Mouse (Mus musculus): ENCODE measurements around the gene Wdr89. TPM values are rescaled to one million over a fixed set of nuclear protein-coding genes. Genes with fewer than 3 reads are reported as not detected.

Gene Wdr89
- total and polyA plus RNA-seq, 3 experiments = 11.3 to 22.6 (median 19.5) TPM

GRCm38 (mm10) chr12:75663646-75664515 lies 5.5 kb downstream of the Wdr89 start:
- no peak overlapping the region for H3K4me3 ChIP-seq (ENCODE audit: low read depth, low read length)
- no peaks in the 10 kb centered on the region for H3K9me3 ChIP-seq (replicated peaks)
- peaks cover 54% of the 10 kb centered on the region for H3K36me3 ChIP-seq (replicated peaks)
- DNase-seq (ENCODE audit: low spot score) = no peak
- TF ChIP-seq CTCF (IDR thresholded peaks at IDR 0.05; ENCODE audit: low read depth, low read length) (no peak), GATA2 (IDR thresholded peaks at IDR 0.05; ENCODE audit: borderline replicate concordance, low read depth, low read length) (no peak), POLR2AphosphoS5 (IDR thresholded peaks at IDR 0.05; ENCODE audit: insufficient replicate concordance, low read depth, low read length) (no peak), GATA1 (IDR thresholded peaks at IDR 0.05; ENCODE audit: borderline replicate concordance, low read length) (no peak), TAL1 (conservative IDR thresholded peaks at IDR 0.05; ENCODE audit: low read depth, low read length) (no peak)
- H3K27me3 ChIP-seq (ENCODE audit: insufficient read depth, low read length) = no peaks in the 10 kb centered on the region
- ATAC-seq (ENCODE audit: extremely low read depth, insufficient number of reproducible peaks, low FRiP score, poor library complexity, severe bottlenecking) = no peak
- H3K4me1 ChIP-seq (ENCODE audit: insufficient read depth, low read depth, low read length) = peaks cover 39% of the 10 kb centered on the region

DNA sequence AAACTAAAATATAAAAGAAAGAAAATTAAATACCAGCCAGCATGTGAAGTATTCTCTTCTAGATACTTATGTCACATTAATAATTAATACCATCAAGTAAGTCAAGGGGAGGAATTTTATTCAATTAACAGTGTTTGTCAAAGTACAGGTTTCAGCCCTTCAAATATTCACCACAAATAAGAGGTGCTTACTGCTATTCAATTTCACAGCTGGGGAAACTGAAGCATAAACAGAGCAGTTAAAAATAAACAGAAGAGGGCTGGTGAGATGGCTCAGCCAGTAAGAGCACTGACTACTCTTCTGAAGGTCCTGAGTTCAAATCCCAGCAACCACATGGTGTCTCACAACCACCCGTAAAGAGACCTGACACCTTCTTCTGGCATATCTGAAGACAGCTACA lies 7.0 kb downstream of the Wdr89 start:
- no peak for ATAC-seq (ENCODE audit: extremely low read depth, insufficient number of reproducible peaks, low FRiP score, poor library complexity, severe bottlenecking)
- H3K9me3 ChIP-seq (replicated peaks) = no peaks in the 10 kb centered on the region

DNA sequence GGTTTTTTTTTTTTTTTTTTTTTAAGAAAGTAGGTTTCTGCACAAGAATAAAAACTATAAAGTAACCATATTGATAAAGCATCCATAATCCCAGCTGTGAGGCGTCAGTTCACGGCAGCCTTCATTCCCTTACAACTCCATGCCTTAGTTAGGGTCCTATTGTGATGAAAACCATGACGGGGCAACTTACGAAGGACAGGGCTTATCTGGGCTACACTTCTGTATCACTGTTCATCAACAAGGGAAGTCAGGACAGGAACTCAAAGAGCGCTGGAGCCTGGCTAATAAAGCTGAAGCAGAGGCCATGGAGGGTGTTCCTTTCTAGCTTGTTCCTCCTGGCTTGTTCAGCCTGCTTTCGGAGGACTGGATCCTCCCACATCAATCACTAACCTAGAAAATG lies 10.9 kb downstream of the Wdr89 start:
- ATAC-seq (ENCODE audit: extremely low read depth, insufficient number of reproducible peaks, low FRiP score, poor library complexity, severe bottlenecking) = peak; percentile 73

More for the DNA sequence above, 7.0 kb downstream of the Wdr89 start:
- no peak for TF ChIP-seq GATA1 (IDR thresholded peaks at IDR 0.05; ENCODE audit: borderline replicate concordance, low read length)
- no peak for TF ChIP-seq TAL1 (conservative IDR thresholded peaks at IDR 0.05; ENCODE audit: low read depth, low read length)
- no peak for TF ChIP-seq GATA2 (IDR thresholded peaks at IDR 0.05; ENCODE audit: borderline replicate concordance, low read depth, low read length)
- no peak for TF ChIP-seq CTCF (IDR thresholded peaks at IDR 0.05; ENCODE audit: low read depth, low read length)
- no peak for TF ChIP-seq POLR2AphosphoS5 (IDR thresholded peaks at IDR 0.05; ENCODE audit: insufficient replicate concordance, low read depth, low read length)
- DNase-seq (ENCODE audit: low spot score) = no peak
- H3K4me1 ChIP-seq (ENCODE audit: insufficient read depth, low read depth, low read length) = peaks cover 36% of the 10 kb centered on the region
- H3K4me3 ChIP-seq (ENCODE audit: low read depth, low read length) = no peak overlapping the region
- H3K27me3 ChIP-seq (ENCODE audit: insufficient read depth, low read length) = no peaks in the 10 kb centered on the region
- peaks cover 54% of the 10 kb centered on the region for H3K36me3 ChIP-seq (replicated peaks)

DNA sequence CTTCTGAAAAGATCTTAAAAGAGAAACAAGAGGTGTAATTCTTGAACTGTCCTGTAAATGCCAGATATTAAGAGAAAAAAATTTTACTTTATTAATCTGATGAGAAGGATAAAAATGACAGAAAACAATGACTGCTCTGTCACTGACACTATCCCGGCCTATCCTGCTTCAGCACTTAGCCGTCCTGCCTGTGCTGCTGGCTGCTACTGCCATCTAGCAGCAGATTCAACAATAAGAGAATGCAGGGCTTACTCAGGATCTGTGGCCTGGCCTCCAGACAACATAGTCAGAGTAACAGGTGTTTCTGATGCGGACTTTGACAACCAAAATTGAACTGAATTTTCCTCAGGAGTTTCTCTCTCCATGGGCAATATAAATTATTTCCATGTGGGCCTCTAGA lies 12.8 kb downstream of the Wdr89 start:
- Histone ChIP-seq H3K4me3 (ENCODE audit: low read depth, low read length) (no peak overlapping the region), H3K9me3 (replicated peaks) (no peaks in the 10 kb centered on the region), H3K36me3 (replicated peaks) (peaks cover 31% of the 10 kb centered on the region), H3K27me3 (ENCODE audit: insufficient read depth, low read length) (no peaks in the 10 kb centered on the region), H3K4me1 (ENCODE audit: insufficient read depth, low read depth, low read length) (peaks cover 26% of the 10 kb centered on the region)
- DNase-seq (ENCODE audit: low spot score) = no peak
- peak; percentile 54; the same call in 1 of the 2 replicates for ATAC-seq (ENCODE audit: extremely low read depth, insufficient number of reproducible peaks, low FRiP score, poor library complexity, severe bottlenecking)
- TF ChIP-seq CTCF (IDR thresholded peaks at IDR 0.05; ENCODE audit: low read depth, low read length) (no peak), GATA2 (IDR thresholded peaks at IDR 0.05; ENCODE audit: borderline replicate concordance, low read depth, low read length) (no peak), TAL1 (conservative IDR thresholded peaks at IDR 0.05; ENCODE audit: low read depth, low read length) (no peak), GATA1 (IDR thresholded peaks at IDR 0.05; ENCODE audit: borderline replicate concordance, low read length) (no peak), POLR2AphosphoS5 (IDR thresholded peaks at IDR 0.05; ENCODE audit: insufficient replicate concordance, low read depth, low read length) (no peak)

More for the DNA sequence above, 10.9 kb downstream of the Wdr89 start:
- Histone ChIP-seq H3K4me1 (ENCODE audit: insufficient read depth, low read depth, low read length) (peaks cover 30% of the 10 kb centered on the region), H3K36me3 (replicated peaks) (peaks cover 36% of the 10 kb centered on the region), H3K9me3 (replicated peaks) (no peaks in the 10 kb centered on the region), H3K27me3 (ENCODE audit: insufficient read depth, low read length) (no peaks in the 10 kb centered on the region), H3K4me3 (ENCODE audit: low read depth, low read length) (no peak overlapping the region)
- TF ChIP-seq POLR2AphosphoS5 (IDR thresholded peaks at IDR 0.05; ENCODE audit: insufficient replicate concordance, low read depth, low read length) (no peak), GATA1 (IDR thresholded peaks at IDR 0.05; ENCODE audit: borderline replicate concordance, low read length) (no peak), TAL1 (conservative IDR thresholded peaks at IDR 0.05; ENCODE audit: low read depth, low read length) (no peak), GATA2 (IDR thresholded peaks at IDR 0.05; ENCODE audit: borderline replicate concordance, low read depth, low read length) (no peak), CTCF (IDR thresholded peaks at IDR 0.05; ENCODE audit: low read depth, low read length) (no peak)
- peak; percentile 19 for DNase-seq (ENCODE audit: low spot score)

DNA sequence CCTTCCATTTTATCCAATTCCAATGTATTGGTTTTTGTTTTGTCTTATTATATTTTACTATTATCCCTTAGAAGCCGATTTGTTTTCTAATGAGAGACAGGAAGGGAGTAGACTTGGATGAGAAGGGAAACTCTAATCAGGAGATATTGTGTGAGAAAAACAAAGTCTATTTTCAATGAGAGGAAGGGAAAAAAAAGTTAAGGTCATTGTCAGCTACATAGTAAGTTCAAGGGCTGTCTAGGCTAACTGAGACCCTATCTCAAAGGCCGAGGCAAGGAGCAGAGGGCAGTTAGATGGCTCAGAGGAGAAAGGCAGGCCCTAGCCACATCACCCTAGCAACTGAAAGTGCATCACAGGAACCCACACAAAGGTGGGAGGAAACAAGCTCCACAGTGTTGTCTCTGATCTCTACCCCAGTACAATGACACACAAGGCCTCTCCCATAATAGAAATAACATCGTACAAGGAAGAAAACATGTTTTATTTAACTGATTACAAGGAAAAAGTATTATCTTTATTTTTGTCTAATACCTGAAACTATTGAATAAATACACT lies 15.0 kb downstream of the Wdr89 start:
- peaks cover 15% of the 10 kb centered on the region for H3K4me1 ChIP-seq (ENCODE audit: insufficient read depth, low read depth, low read length)
- no peak for TF ChIP-seq POLR2AphosphoS5 (IDR thresholded peaks at IDR 0.05; ENCODE audit: insufficient replicate concordance, low read depth, low read length)
- no peak for TF ChIP-seq GATA1 (IDR thresholded peaks at IDR 0.05; ENCODE audit: borderline replicate concordance, low read length)
- TF ChIP-seq GATA2 (IDR thresholded peaks at IDR 0.05; ENCODE audit: borderline replicate concordance, low read depth, low read length) = no peak
- TF ChIP-seq TAL1 (conservative IDR thresholded peaks at IDR 0.05; ENCODE audit: low read depth, low read length) = no peak
- ATAC-seq (ENCODE audit: extremely low read depth, insufficient number of reproducible peaks, low FRiP score, poor library complexity, severe bottlenecking) = no peak

DNA sequence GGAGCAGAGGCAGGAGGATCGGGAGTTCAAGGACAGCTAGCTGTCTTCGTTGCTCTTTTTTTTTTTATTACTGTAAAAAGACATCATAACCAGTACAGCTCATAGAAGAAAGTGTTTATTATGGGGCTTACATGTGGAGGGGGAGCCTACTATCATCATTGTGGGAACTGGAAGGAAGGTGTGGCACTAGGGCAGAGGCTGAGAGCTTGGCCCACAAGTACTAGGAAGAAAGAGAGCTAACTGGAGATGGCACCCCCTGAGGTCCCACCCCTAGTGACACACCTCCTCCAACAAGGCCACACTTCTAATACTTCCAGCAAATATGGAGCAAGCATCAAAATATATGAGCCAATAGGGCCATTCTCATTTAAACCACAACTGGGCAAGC lies 19.6 kb downstream of the Wdr89 start:
- H3K4me3 ChIP-seq (ENCODE audit: low read depth, low read length) = no peak overlapping the region
- TF ChIP-seq GATA1 (IDR thresholded peaks at IDR 0.05; ENCODE audit: borderline replicate concordance, low read length) = no peak
- no peak for TF ChIP-seq POLR2AphosphoS5 (IDR thresholded peaks at IDR 0.05; ENCODE audit: insufficient replicate concordance, low read depth, low read length)
- no peak for TF ChIP-seq CTCF (IDR thresholded peaks at IDR 0.05; ENCODE audit: low read depth, low read length)
- TF ChIP-seq GATA2 (IDR thresholded peaks at IDR 0.05; ENCODE audit: borderline replicate concordance, low read depth, low read length) = no peak
- TF ChIP-seq TAL1 (conservative IDR thresholded peaks at IDR 0.05; ENCODE audit: low read depth, low read length) = no peak

More for the DNA sequence above, 15.0 kb downstream of the Wdr89 start:
- H3K4me3 ChIP-seq (ENCODE audit: low read depth, low read length) = no peak overlapping the region
- H3K36me3 ChIP-seq (replicated peaks) = peaks cover 38% of the 10 kb centered on the region
- no peaks in the 10 kb centered on the region for H3K27me3 ChIP-seq (ENCODE audit: insufficient read depth, low read length)
- H3K9me3 ChIP-seq (replicated peaks) = peaks cover 4% of the 10 kb centered on the region
- no peak for DNase-seq (ENCODE audit: low spot score)

More for the DNA sequence above, 19.6 kb downstream of the Wdr89 start:
- Histone ChIP-seq H3K36me3 (replicated peaks) (peaks cover 56% of the 10 kb centered on the region), H3K4me1 (ENCODE audit: insufficient read depth, low read depth, low read length) (peaks cover 2% of the 10 kb centered on the region; the same call in 1 of the 2 replicates), H3K27me3 (ENCODE audit: insufficient read depth, low read length) (no peaks in the 10 kb centered on the region), H3K9me3 (replicated peaks) (peaks cover 4% of the 10 kb centered on the region)
- ATAC-seq (ENCODE audit: extremely low read depth, insufficient number of reproducible peaks, low FRiP score, poor library complexity, severe bottlenecking) (no peak), DNase-seq (ENCODE audit: low spot score) (no peak)
